Mouse (Mus musculus) intestine, embryonic 16.5 days (tissue): ENCODE measurements around the gene Nab1. TPM values are rescaled to one million over a fixed set of nuclear protein-coding genes. Genes with fewer than 3 reads are reported as not detected.
"Not testable (repeated sequence)": the region's sequence is repeated elsewhere in the genome, so short reads cannot be mapped to it uniquely, and the experiment has no call there.

Experiments
- ATAC-seq: fragments of 200-750 bp; cut with Nextera tagmentation; 2 replicates; pipeline ENCODE4 v1.8.0; 2017; ENCODE audit warnings: moderate TSS enrichment, moderate library complexity
- H3K27ac ChIP-seq: fragments of 300-500 bp; sonication (generic); 2 replicates; pipeline ENCODE4 v1.5.1; 2014; ENCODE audit warnings: mild to moderate bottlenecking, low read length
- H3K27me3 ChIP-seq: fragments of 300-500 bp; sonication (generic); replicated peaks from 2 replicates; pipeline ENCODE4 v1.6.1; 2014; ENCODE audit warnings: low read length, control low read depth, mixed read lengths; ENCODE audit not compliant: control insufficient read depth, insufficient read depth
- H3K36me3 ChIP-seq: fragments of 300-500 bp; sonication (generic); 2 replicates; pipeline ENCODE4 v1.6.1; 2014; ENCODE audit warnings: low read length, control low read depth; ENCODE audit not compliant: control insufficient read depth, insufficient read depth
- H3K4me1 ChIP-seq: fragments of 300-500 bp; sonication (generic); 2 replicates; pipeline ENCODE4 v1.6.1; 2014; ENCODE audit warnings: low read length, control low read depth, mixed read lengths; ENCODE audit not compliant: control insufficient read depth, insufficient read depth
- H3K4me2 ChIP-seq: fragments of 300-500 bp; sonication (generic); 2 replicates; pipeline ENCODE4 v1.6.1; 2014; ENCODE audit warnings: low read depth, low read length, control low read depth
- H3K4me3 ChIP-seq: fragments of 300-500 bp; sonication (generic); 2 replicates; pipeline ENCODE4 v1.5.1; 2014; ENCODE audit warnings: mild to moderate bottlenecking, low read length
- H3K9ac ChIP-seq: fragments of 300-500 bp; sonication (generic); 2 replicates; pipeline ENCODE4 v1.6.1; 2014; ENCODE audit warnings: low read depth, low read length
- H3K9me3 ChIP-seq: fragments of 300-500 bp; sonication (generic); 2 replicates; pipeline ENCODE4 v1.6.1; 2016; ENCODE audit warnings: low read length, control low read depth; ENCODE audit not compliant: control insufficient read depth
- WGBS: fragments of 180-500 bp; shearing (Covaris S2); extraction: QIAGEN DNeasy Blood & Tissue Kit; methylation state at CpG from one replicate; pipeline ENCODE4 v1.1.7; 2014; 5-methylcytosine and 5-hydroxymethylcytosine counted together
- polyA plus RNA-seq: library from polyadenylated mRNA; unstranded; fragments of >200 nt; fragmentation: Nextera tagmentation; extraction: Ambion mirVana; gene quantifications from 2 replicates; pipeline ENCODE4 v1.2.1, GENCODE M21; 2015

Gene Nab1
- 4.6 and 5.3 TPM in 2 replicates for polyA plus RNA-seq

DNA sequence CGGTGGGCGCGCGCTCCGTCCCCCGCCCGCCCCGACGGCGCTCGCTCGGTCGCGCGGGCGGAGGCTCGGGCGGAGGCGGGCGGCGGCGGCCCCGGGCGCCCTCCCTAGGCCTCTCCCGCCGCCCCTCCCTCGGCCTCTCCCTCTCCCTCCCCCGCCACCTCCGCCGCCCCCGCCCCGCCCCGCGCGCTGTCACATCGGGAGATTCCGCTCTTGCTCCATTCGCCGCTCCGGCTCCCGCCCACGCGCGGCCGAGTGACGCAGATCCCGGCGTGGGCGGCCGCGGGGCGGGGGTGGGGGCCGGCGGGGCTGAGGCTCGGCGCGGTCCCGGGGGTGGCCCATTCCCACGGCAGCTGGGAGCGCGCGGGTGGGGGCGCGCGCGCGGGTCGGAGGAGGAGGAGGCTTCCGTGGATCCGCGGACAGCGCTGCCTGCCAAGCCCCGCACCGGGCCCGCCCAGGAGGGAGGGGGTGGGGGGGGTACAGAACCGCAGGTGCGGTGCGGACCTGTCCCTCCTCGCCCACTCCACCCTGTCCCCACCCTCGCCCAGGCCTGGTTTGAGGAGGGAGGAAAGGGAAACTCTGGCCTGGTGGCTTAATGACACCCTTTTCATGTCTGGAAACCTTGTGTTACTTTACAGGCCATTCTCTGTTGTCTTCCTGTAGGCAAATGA, at the start of gene Nab1:
Nab1 (minus strand) TSS at position 366 of the 668 bp plus-strand sequence.
- H3K36me3 ChIP-seq, result no peaks in the 10 kb centered on the region
- no peaks in the 10 kb centered on the region for H3K9me3 ChIP-seq
- peak within 1 kb of the TSS; percentile 90 for H3K9ac ChIP-seq
- H3K4me3 ChIP-seq, result peak within 1 kb of the TSS; percentile 89
- no peaks in the 10 kb centered on the region for H3K27me3 ChIP-seq
- H3K4me1 ChIP-seq, result no peaks in the 10 kb centered on the region
- H3K4me2 ChIP-seq, result peak within 1 kb of the TSS; percentile 83
- H3K27ac ChIP-seq, result peak within 1 kb of the TSS; percentile 79
- under 1% methylated on average over 43 of the region's 80 CpGs for WGBS
- peak; percentile 94 for ATAC-seq

DNA sequence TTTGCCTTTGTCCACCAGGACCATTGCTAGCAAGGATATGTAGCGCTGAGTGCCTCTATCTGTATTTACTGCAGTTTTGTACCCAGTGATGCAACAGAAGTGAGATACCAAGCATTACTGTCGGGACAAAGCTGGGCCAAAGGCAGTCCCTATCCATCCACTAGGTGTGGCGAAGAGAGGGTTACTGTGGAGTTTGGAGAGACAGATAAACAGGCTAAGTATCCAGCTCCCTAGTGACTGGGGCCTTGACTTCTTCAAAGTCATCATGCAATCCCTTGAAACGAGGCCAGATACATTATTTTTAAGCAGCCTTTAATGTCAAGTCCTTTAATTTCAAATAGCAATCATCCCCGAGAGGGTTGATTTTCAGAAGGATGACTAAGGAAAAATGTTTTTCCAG, 47.0 kb upstream of the Nab1 start:
- Histone ChIP-seq H3K4me2 (no peak overlapping the region), H3K4me1 (no peaks in the 10 kb centered on the region), H3K4me3 (no peak overlapping the region), H3K36me3 (no peaks in the 10 kb centered on the region), H3K27ac (no peak overlapping the region), H3K27me3 (no peaks in the 10 kb centered on the region), H3K9me3 (no peaks in the 10 kb centered on the region; the same call in 1 of the 2 replicates), H3K9ac (no peak overlapping the region)
- ATAC-seq, result no peak
- 77% methylated on average over 5 of the region's 5 CpGs for WGBS

DNA sequence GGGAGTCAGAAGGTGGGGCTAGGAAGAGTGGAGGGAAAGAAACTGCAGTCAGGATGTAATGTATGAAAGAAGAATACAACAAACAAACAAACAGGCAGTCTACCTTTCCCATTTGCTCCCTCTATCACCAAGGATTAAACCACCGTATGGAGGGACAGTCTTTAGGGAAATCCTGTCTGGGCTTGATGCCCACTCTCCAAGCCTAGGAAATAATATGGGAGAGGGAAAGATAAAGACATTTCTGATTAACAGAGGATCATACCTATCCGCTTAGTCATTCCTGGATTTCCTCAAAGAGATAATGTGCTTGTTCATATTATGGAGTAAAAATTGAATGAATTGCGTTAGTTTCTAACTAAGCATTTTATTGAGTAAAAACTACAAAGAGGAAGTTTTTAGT, 46.3 kb upstream of the Nab1 start:
- no peak overlapping the region for H3K9ac ChIP-seq
- H3K4me3 ChIP-seq, result no peak overlapping the region
- H3K4me1 ChIP-seq, result no peaks in the 10 kb centered on the region
- no peaks in the 10 kb centered on the region; the same call in 1 of the 2 replicates for H3K9me3 ChIP-seq
- WGBS, result 78% methylated on average over 3 of the region's 3 CpGs
- H3K36me3 ChIP-seq, result no peaks in the 10 kb centered on the region
- ATAC-seq, result no peak
- no peaks in the 10 kb centered on the region for H3K27me3 ChIP-seq
- H3K27ac ChIP-seq, result no peak overlapping the region
- H3K4me2 ChIP-seq, result no peak overlapping the region

DNA sequence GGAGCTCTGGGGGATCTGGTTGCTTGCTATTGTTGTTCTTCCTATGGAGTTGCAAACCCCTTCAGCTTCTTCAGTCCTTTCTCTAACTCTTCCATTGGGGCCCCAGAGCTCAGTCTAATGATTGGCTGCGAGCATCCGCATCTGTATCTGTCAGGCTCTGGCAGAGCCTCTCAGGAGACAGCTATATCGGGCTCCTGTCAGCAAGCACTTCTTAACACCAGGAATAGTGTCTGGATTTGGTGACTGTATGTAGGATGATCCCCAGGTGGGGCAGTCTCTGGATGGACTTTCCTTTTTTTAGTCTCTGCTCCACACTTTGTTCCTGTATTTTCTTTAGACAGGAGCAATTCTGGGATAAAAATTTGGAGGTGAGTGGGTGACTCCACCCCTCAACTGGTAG, 39.6 kb upstream of the Nab1 start:
- H3K4me3 ChIP-seq, H3K27me3 ChIP-seq, H3K4me1 ChIP-seq, H3K9me3 ChIP-seq, H3K4me2 ChIP-seq, H3K36me3 ChIP-seq, ATAC-seq, H3K27ac ChIP-seq, H3K9ac ChIP-seq: not testable (repeated sequence)
- WGBS, result 85% methylated on average over 3 of the region's 3 CpGs

DNA sequence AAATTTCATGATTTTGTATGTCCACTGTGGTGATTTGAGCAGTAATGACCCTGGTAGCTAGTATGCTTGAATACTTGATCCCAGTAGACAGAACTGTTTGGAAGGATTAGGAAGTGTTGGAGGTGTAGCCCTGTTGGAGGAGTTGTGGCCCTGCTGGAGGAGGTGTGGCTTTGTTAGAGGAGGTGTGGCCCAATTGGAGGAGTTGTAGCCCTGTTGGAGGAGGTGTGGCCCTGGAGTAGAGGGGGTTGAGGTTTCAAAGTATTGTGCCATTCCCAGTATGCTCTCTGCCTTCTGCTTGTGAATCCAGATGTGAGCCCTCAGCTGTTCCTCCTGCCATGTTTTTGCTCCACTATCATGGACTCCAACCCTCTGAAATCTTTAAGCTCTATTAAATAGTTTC, 29.5 kb upstream of the Nab1 start:
- no peaks in the 10 kb centered on the region for H3K27me3 ChIP-seq
- no peaks in the 10 kb centered on the region for H3K36me3 ChIP-seq
- no peaks in the 10 kb centered on the region for H3K9me3 ChIP-seq
- no peak overlapping the region for H3K4me3 ChIP-seq
- no peak overlapping the region for H3K9ac ChIP-seq
- H3K4me2 ChIP-seq, result no peak overlapping the region
- no peak for ATAC-seq
- H3K4me1 ChIP-seq, result no peaks in the 10 kb centered on the region
- H3K27ac ChIP-seq, result no peak overlapping the region

DNA sequence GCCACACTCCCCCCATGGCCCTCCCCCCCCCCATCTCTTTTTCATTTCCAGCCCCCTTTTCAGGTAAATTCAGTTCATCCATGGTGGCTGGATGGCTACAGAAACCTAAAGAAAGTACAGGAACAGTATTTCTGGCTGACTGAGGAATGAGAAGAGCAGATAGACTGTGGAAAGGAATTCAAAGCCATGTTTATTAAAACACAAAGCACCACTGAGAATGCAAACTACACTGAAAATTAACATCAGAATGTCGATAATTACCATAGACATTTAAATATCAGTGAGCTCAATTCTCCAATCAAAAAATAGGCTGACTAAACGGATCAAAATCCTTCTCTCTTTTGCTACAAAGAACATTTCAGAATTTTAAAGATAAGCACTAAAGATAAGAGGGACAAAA, 27.2 kb upstream of the Nab1 start:
- no peak overlapping the region for H3K9ac ChIP-seq
- no peak overlapping the region for H3K27ac ChIP-seq
- no peaks in the 10 kb centered on the region for H3K4me1 ChIP-seq
- no peaks in the 10 kb centered on the region for H3K9me3 ChIP-seq
- H3K4me2 ChIP-seq, result no peak overlapping the region
- H3K27me3 ChIP-seq, result no peaks in the 10 kb centered on the region
- H3K4me3 ChIP-seq, result no peak overlapping the region
- H3K36me3 ChIP-seq, result no peaks in the 10 kb centered on the region
- 50% methylated on average over 2 of the region's 2 CpGs for WGBS
- ATAC-seq, result no peak

DNA sequence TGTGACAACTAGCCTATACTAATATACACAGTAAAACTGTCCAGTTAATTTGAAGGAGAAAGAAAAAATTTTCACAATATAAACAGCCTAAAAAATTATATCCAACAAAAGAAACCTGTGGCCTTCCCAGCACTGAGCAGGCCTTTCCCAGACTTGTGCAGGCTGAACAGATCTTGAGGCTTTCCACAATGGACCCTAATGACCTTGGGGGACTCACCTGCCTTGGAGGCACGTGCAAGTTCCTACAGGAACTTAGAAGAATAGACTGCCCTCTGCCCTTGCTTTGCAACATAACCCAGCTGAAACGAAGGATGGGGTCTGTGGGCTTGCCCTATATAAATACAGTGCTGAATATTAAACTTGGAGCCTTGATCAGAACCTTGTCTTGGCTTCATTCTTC, 26.8 kb upstream of the Nab1 start:
- Histone ChIP-seq H3K9me3 (no peaks in the 10 kb centered on the region), H3K36me3 (no peaks in the 10 kb centered on the region), H3K4me3 (no peak overlapping the region), H3K4me2 (no peak overlapping the region), H3K4me1 (no peaks in the 10 kb centered on the region), H3K9ac (no peak overlapping the region), H3K27ac (no peak overlapping the region), H3K27me3 (no peaks in the 10 kb centered on the region)
- WGBS, result 65% methylated on average over 2 of the region's 2 CpGs
- ATAC-seq, result no peak

DNA sequence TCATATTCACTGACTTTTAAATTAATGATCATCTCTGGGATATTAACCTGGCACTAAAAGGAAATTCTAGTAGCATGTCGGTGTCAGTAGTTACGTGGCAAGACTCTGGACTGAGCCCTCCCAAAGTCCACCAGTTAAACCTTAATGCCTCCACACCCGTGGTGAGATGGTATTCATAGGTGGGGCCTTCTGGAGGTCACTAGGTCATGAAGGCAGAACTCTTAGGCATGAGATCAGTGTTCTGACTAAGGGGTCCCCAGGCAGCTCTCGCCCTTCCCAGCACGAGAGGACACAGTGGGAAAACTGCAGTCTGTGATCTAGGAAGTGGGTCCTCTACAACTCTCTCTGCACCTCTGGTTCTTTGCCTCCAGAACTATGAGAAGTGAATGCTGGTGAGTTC, 24.2 kb upstream of the Nab1 start:
- no peak for ATAC-seq
- H3K4me3 ChIP-seq, result no peak overlapping the region

DNA sequence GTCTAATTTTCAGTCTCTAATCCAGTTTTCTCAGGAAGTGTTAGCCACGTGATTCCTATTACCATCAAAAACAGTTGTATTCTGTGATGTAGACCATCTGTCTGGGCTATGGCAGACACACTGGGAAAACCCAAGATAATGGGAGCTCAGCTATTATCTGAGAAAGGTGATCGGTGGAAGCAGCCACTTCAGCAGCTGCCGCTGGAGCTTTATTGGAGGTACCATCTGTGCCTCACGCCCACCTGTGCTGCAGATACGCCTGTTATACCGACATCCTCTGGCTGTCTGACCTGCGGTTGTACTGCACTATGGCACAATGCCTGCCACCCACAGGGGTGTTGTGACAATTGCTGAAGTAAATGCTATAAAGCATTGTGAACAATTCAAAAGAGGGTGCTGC, 23.7 kb upstream of the Nab1 start:
- no peaks in the 10 kb centered on the region for H3K27me3 ChIP-seq
- no peak overlapping the region for H3K4me3 ChIP-seq
- H3K36me3 ChIP-seq, result no peaks in the 10 kb centered on the region
- H3K9ac ChIP-seq, result no peak overlapping the region
- H3K27ac ChIP-seq, result no peak overlapping the region
- no peak overlapping the region for H3K4me2 ChIP-seq
- H3K4me1 ChIP-seq, result no peaks in the 10 kb centered on the region
- no peaks in the 10 kb centered on the region for H3K9me3 ChIP-seq
- 63% methylated on average over 7 of the region's 7 CpGs for WGBS
- no peak for ATAC-seq

More for the DNA sequence above, 24.2 kb upstream of the Nab1 start:
- Histone ChIP-seq H3K9ac (no peak overlapping the region), H3K4me1 (no peaks in the 10 kb centered on the region), H3K9me3 (no peaks in the 10 kb centered on the region), H3K36me3 (no peaks in the 10 kb centered on the region), H3K27ac (no peak overlapping the region), H3K4me2 (no peak overlapping the region), H3K27me3 (no peaks in the 10 kb centered on the region)
- 69% methylated on average over 5 of the region's 5 CpGs for whole genome bisulfite sequencing

DNA sequence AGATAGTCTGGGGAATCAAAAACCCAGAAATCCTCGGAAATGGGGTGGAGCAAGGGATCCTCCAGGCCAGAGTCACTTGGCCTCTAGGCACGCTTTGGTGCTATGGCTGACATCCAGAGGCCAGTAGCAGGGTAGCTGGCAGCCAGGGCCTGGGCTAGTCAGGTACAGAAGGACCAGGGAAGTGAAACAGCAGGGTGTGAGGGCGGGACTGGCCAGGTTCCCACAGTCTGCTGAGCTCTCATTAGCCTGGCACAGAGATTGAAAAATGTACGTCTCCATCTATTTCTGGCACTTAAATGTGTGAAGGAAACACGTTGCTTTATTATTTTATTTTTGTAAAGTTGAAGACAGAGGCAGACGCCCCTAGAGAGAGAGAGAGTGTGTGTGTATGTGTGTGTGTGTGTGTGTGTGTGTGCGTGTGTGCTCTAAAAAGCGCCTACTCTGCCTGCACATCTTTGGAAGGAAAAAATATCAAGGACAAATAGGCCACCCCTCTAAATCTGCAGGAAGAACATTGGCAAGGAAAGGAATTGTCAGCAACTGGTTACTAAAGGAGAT, 21.0 kb upstream of the Nab1 start:
- Histone ChIP-seq H3K27me3 (no peaks in the 10 kb centered on the region), H3K4me1 (no peaks in the 10 kb centered on the region), H3K9ac (no peak overlapping the region), H3K36me3 (no peaks in the 10 kb centered on the region), H3K4me2 (no peak overlapping the region), H3K9me3 (no peaks in the 10 kb centered on the region), H3K27ac (no peak overlapping the region), H3K4me3 (no peak overlapping the region)
- 61% methylated on average over 8 of the region's 8 CpGs for WGBS
- ATAC-seq, result no peak
